Mouse (Mus musculus): Measurements from ENCODE around the gene Robo4.

Gene Robo4

DNA sequence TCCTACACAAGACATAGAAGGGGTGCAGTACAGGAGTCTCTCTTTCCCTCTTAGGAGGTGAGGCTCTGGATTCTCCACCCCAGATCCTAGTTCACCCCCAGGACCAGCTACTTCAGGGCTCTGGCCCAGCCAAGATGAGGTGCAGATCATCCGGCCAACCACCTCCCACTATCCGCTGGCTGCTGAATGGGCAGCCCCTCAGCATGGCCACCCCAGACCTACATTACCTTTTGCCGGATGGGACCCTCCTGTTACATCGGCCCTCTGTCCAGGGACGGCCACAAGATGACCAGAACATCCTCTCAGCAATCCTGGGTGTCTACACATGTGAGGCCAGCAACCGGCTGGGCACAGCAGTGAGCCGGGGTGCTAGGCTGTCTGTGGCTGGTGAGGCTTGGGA lies 804 bp downstream of the Robo4 start:
- no peak for DNase-seq (ENCODE audit: low spot score)

DNA sequence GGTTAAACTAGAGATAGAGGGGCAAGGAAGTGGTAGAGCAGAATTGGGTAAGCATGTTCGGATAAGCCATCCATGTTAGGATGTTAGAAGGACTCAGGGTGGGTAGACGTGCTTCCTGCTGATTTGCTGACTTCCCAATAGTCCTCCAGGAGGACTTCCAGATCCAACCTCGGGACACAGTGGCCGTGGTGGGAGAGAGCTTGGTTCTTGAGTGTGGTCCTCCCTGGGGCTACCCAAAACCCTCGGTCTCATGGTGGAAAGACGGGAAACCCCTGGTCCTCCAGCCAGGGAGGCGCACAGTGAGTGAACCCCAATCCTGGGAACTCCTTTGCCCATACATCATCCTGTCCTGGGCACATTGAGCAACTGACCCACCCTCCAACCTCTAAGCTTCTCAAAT lies 1.3 kb downstream of the Robo4 start:
- no peak for DNase-seq (ENCODE audit: low spot score)

DNA sequence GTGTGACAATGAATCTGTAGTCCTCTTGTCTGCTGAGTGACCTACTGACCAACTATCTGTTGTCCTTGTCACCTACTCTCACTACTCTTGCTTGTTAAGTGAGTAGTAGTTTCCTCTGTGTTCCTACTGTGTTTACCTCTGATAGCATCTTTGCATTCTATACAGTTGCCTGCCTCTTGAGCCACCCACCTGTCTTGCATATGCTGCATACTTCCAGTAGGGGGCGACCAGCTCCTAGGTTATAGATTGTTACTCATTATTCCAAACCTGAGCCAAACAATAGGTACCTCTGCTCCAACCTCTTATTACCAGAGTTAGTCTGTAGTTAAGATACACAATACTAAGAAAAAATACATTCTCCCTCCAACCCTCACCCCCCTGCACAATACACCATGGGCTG lies 4.7 kb downstream of the Robo4 start:
- peak; percentile 16 for DNase-seq (ENCODE audit: low spot score)

DNA sequence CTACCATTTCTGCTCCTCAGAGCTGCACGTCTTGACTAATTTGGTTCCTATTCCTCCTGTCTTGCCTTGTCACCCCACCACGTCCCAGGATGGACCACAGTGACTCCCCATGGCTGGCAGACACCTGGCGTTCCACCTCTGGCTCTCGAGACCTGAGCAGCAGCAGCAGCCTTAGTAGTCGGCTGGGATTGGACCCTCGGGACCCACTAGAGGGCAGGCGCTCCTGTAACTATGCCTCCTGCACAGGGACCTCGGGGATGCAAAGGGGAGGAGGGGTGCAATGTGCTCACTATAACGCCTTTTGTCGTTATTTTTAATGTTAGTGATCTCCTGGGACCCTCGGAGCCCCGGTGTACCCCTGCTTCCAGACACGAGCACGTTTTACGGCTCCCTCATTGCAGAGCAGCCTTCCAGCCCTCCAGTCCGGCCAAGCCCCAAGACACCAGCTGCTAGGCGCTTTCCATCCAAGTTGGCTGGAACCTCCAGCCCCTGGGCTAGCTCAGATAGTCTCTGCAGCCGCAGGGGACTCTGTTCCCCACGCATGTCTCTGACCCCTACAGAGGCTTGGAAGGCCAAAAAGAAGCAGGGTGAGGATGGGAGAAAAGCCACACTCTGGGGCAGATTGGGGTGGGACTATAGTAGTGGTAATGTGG lies 6.3 kb downstream of the Robo4 start:
- DNase-seq (ENCODE audit: low spot score) = no peak

DNA sequence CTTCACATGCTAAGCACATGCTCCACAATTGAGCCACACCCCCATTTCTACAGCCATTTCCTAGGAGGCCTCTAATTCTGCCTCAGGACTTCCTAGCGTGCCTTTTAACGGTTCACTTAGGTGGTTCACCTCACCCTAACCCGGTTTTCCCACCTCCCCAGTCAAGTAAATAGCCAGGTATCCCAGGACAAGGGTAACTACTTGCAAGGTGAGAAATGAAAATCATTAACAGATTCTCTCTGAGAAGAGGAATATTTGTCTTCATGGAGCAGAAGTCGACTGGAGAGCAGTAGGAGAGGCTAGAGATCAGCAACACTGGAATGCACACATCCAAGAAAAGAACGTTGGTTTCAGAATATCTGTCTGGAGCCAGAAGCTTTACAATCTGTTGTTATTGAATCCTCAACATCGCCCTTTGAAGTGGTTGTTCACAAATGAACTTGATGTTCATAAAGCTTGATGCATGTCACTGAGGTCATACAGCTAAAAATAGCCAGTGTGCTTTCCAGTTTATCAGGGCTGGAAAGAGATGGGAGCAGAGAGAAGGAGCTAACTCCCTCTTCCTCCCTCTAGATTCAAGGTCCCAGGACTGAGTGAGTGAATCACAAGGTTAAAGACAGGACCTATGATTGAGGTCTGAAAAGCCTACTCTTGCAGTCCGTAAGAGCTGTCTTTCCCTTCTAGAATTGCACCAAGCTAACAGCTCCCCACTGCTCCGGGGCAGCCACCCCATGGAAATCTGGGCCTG lies 8.2 kb downstream of the Robo4 start:
- no peak for DNase-seq (ENCODE audit: low spot score)

DNA sequence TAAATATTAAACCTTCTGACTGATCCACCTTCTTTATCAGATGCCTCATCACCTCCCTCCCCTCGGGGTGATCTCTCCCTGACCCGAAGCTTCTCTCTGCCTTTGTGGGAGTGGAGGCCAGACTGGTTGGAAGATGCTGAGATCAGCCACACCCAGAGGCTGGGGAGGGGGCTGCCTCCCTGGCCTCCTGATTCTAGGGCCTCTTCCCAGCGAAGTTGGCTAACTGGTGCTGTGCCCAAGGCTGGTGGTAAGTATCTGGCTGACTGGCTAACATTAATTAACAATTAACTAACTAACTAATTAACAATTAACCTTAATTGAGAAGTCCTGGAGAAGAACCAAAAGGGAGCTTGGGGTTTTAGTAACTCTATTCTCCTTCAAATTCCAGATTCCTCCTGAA lies 11.3 kb downstream of the Robo4 start:
- no peak for DNase-seq (ENCODE audit: low spot score)

DNA sequence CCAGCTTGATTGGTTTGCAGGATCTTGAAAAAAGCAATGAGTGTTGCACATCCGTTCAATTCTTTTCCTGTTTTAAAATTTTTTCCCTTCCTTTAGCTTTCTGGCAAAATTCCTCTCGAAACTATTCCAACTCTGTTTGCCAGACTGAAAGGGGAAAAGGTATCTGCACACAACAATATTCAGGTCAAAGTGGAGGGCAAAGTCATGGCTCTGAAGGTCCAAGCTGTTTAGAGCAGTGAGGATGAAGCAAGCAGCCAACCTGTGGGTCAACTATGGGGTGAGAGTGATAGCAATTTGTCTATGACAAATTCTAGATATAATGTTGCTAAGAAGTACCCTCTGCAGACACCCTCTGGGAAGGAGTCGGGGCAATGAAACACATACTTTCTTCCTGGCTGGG lies 13.0 kb downstream of the Robo4 start:
- no peak for DNase-seq (ENCODE audit: low spot score)

DNA sequence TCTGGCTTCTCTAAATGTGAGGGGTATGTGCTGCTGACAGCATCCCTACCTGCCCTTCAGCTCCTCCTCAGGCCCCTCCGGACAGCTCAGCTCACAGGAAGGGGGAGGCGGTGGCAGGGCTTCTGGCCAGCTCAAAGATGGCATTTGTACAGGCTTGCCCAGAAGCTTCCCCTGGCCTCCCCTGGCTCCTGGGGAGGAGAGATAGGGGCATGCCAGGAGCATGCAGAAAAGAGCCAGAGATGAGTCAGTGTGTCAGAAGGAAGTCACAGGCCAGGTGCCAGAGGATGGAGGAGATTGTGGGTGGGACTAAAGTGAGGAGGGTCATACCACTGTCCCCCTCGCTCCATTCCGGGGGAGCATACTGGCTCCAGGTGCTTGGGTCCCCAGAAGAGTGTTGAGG lies 17.1 kb downstream of the Robo4 start:
- no peak for DNase-seq (ENCODE audit: low spot score)

DNA sequence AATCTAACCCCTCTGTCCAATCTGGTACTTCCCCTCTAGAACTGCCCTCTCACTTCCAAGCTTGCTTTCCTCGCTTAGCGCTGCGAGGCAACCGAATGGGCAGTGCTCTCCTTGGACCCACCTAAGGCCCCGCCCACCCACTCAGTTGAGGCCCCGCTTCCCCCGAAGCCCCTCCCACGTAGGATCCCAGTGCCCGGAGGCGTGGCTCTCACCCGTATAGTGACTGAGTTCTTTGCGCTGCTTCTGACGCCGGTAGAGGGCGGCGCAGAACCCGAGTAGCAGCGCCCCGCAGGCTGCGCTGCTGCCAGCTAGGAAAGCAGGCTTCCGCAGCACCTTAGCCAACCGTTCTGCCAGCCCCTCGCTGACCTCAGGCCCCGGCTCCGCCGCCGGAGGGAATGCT lies 19.0 kb downstream of the Robo4 start:
- peak; percentile 39 for DNase-seq (ENCODE audit: low spot score)

DNA sequence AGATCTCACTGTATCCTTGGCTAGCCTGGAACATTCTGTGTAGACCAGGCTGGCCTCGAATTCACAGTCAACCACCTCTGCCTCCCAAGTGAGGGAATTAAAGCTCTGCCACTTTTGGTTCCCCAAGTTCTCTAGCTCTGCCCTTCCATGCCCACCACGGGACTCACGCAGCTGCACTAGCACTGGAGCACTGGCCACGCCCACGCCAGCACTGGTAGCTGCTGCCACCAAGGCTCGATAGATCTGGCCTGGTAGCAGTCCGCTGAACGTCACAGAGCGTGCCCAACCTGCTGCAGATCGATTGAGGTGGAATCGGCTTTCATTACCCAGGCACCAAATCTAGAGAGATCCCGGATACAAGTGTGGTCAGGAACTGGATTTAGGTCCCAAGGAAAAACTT lies 19.5 kb downstream of the Robo4 start:
- DNase-seq (ENCODE audit: low spot score) = no peak

DNA sequence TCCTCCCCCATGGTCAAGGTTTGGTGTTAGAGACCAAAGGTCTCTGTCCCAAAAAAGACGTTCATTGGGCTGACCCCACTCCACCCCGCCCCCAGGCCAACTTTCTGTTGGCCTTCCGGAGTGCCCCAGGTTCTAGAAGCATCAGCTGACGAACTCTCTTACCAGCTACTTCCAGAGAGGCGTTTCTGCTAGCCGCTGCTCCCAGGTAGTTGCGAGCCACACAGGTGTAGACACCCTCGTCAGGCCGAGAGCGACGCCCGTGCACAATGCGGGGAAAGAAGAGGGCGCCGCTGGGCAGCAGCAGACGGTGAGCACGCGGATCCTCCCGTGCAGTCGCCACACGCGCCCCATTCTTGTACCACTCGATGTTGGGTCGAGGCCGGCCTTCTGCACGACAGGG lies 27.6 kb downstream of the Robo4 start:
- DNase-seq (ENCODE audit: low spot score) = no peak

DNA sequence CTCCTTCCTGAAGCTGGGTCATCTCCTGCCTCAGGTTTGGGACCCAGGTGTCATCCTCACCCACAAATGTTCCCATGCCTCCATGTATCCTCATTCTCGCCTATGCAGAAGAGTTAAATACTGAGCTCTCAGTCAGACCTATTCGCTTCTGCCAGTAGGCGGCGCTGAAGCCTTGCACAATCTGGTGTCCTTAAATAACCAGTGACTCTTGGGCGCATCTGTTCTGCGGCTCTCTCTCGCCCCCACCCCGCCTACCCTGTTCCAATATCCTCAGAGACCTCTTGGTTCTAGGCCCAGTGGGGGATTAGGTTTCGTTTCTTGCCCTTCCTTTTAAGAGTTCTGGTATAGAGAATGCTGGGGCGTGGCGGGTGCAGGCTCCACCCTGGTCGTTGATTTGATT lies 28.9 kb downstream of the Robo4 start:
- DNase-seq (ENCODE audit: low spot score) = peak; percentile 88

DNA sequence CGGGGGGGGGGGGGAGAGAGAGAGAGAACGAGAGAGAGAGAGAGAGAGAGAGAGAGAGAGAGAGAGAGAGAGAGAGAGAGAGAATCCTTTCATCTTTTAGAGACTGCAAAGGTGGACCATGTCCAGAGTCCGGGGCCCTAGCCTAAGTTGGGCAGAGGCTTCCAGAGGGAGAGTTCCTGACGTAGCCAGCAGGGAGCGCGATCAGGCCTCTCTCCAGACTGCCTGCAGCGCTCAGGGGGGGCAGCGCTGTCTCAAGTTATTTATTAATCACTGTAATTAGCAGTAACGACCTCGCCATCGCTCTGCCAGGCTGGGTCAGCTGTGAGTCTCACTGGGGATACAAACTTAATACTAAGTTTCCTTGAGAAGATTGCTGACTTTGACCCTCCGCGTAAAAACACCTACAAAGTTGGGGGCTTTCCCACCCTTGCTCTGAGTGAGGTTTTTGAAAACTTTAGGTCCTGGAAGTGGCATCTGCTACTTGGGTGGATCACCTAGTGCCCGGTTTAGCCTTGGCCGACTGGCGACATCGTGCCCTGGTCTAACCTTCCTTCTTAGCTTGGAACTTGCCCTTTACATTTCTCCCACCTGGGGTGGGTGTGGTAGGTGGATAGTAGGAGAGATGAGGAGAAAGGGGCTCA lies 30.4 kb downstream of the Robo4 start:
- DNase-seq (ENCODE audit: low spot score) = no peak

DNA sequence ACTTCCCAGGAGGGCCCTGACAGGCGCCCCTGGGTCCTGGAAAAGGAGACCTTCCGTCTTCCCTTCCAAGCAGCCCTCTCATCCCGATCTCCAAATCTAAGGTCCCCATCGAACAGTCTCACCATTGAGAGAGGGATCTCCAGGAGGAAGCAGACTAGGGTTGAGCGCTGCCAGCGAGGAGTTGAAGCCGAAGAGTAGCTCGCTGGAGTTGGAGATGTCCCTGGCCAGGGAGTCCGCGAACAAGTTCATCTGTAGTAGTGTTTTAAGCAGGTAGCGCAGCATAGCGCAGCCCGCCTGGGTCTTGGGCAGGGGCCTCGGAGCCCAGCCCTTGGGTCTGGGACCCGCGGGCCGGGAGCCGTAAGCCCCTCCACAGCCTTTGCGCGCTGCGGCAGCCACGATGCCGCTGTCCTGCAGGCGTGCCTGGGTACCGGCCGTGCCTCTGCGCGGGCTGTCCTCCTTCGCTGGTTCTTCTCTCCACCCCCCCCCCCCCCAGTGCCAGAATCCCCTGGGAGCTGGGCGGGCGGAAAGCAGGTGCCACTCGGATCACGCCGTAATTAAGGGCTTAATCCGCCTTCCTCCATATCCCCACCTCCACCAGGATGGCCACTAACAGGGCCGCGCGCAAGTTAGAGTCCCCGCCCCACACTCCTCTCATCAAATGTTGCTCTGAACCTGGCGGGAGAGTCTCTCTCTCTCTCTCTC lies 31.2 kb downstream of the Robo4 start, which contains the start of gene Robo3:
Robo3 (minus strand) TSS at position 527 of the 702 bp plus-strand sequence.
- no peak for DNase-seq (ENCODE audit: low spot score)

DNA sequence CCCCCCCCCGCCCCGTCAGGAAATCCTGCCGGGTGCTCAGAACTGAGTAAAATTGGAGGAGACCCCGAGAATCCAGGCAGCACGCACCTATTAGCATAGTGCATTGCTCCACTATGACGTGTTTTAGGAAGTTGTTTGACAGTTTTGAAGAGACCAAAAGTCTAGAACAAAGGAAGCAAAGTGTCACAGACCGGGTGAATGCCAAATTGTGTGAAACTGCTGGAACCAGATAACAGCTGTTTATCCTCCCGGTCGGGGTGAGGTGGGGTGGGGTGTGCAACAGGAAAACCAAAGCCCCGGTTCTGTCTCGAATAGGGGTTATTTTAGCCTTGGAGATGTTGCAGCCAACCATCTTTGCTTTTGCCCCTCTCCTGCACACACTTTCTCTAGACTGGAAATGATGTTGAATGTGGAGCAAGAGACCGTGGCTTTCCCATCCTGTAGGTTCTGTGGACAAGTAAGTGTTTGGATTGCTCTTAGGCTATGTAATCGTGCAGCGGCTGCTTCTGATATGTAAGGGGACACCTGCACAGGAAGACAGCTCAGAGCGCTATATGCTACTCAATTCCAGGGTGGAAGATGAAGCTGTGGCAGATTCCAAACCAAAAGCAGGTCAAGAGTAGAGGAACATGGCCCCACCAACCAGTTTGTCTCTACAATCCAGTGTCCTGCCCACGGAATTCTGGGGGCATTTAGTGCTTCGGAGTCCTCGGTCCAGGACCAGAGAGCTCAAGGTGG lies 32.3 kb downstream of the Robo4 start:
- DNase-seq (ENCODE audit: low spot score) = no peak

DNA sequence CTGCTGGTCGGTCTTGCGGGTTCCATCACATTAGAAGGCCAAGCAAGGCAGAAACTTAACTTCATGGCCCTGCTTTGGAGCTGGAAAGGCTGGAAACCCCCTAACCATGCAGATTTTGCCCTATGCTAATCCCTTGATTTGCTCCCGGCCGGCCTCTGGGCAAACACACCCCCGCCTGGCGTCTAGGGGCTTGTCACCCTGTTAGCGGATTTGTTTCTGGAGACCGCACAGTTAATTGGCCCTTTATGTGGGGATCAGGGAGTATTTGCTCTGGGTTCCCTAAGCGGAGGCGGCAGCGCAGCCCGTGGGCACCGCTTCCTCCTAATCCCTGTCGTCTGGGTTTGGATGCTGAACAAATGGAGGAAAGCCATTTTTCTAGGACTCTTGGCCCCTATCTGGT lies 33.2 kb downstream of the Robo4 start:
- DNase-seq (ENCODE audit: low spot score) = no peak

DNA sequence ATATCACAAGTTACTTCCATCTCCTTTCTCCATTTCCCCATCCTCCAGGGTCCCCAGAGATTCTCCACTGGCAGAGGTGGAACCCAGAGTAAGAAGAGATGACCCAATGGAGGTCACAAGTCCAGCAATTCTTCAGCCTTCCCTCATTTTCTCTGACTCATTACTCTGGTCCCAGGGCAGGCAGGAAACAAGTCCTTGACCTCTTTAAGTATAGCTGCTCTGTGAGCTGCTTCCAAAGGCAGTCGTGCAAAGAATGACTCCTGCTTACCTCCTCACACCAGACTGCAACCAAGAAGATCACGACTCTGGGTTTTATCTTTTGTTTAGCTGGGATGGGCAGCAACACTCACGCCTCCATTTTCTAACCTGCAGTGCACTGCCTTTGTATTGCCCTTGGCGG lies 33.9 kb downstream of the Robo4 start:
- DNase-seq (ENCODE audit: low spot score) = no peak

DNA sequence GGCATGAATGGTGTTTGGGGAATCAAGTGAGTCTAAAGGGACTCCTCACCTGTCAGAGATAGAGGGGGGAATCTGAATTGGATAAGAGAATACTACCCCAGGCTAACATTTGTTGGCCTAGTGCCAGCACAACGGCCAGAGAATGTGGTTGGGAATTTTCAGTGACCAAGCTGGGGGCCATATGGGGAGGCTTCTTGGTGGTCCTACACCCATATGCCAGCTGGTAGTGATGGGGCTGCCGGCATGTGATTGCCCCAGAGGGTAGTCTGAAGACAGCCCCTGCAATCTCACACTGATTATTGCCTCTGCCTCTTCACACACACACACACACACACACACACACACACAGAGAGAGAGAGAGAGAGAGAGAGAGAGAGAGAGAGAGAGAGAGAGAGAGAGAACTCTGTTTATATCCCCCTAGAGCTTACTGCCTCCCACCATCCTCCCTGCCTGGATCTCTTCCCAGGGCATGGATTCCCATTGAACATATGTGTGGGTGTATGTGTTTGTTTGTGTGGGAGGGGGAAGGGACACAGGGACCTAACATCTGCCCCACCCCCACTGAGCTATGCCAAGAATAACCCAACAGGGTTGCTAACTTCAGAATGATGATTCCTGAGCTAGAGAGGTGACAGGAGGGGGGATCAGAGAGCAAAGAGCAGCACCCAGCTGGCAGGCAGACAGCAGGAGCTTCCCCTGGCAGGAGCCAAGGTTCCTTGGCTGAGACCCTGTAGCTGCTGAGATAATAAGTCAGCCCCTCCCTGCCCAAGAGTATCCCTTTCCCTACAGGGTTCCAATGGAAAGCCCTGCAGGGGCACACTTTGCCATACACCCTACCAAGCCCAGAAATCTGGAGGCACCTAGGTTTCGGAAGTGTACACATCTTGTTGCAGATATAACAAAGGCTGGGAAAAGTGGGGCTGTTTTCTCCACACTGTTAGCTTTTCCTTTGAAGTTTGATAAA lies 36.4 kb downstream of the Robo4 start:
- DNase-seq (ENCODE audit: low spot score) = no peak

DNA sequence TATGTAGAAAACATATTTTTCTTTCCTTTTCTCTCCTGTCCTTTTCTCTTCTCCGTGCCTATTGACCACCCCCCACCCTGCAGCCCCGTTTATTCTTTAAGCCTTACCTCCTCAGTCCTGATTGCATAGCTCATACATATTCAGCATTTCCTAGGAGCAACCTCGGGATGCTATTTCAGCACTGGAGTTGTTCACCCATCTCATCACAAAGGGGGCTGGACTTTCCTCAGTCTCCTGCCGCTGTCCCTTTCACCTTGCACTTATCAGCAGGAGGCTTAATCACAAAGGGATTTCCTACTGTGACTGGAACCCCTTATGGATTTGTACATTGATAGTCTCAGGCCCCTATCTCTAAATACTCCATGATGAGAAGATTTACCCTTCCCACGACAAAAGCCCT lies 50.7 kb downstream of the Robo4 start:
- DNase-seq (ENCODE audit: low spot score) = no peak

DNA sequence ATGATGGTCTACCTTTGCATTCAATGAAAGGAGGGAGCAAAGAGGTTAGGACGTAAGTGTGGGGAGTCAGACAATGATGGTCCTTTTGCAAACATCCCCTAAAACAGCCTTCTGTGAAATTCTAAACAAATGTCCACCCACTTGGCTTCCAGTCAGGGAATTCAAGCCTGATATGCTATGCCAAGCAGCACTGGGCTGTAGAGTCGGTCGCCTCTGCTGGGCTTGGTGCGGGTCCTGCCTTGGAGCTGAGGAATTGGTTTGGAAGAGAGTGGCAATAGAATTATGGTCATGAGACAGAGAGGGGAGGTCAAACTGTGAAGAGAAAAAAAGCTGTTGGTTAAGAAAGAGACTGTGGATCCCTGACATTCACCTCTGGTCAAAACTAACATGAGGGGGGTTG lies 51.6 kb downstream of the Robo4 start:
- no peak for DNase-seq (ENCODE audit: low spot score)

DNA sequence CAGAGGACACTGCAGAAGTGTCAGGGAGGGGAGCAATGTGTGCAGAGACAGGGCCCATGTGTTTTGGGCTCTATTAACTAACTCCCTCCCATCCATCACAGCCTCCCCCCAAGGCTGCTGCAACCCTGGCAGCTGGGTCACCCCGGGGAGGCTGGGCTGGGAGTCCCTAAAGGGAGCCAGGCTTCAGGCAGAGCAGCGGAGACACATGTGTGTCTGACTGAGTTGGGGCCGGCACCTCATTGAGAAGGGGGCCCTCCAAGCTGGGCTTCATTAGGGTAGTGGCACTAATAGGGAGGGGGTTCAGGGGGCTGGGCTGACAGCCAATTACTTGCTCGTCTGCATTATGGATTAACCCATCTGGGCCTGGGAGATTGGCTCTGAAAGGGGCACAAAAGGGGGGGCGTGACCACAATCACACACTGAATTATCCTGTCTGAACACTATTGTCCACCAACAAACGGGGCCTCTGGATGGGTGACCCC lies 52.4 kb downstream of the Robo4 start:
- DNase-seq (ENCODE audit: low spot score) = no peak
